Mouse (Mus musculus) spleen, embryonic (tissue): ENCODE results near the gene Tdg.
"Not testable (repeated sequence)": the region's sequence is repeated elsewhere in the genome, so short reads cannot be mapped to it uniquely, and the experiment has no call there.

Experiments
- CTCF ChIA-PET: fragments of 350-600 bp; sonication (Branson Sonifier 250); formaldehyde crosslinking; loops from one replicate; lab custom pipeline; 2022; lab: Charles Lee

Tdg gene

GRCm38 (mm10) chr10:82629586-82630255, at the start of gene Tdg:
Tdg (plus strand) TSS chr10:82629828.
- CTCF ChIA-PET = not testable (repeated sequence)

DNA sequence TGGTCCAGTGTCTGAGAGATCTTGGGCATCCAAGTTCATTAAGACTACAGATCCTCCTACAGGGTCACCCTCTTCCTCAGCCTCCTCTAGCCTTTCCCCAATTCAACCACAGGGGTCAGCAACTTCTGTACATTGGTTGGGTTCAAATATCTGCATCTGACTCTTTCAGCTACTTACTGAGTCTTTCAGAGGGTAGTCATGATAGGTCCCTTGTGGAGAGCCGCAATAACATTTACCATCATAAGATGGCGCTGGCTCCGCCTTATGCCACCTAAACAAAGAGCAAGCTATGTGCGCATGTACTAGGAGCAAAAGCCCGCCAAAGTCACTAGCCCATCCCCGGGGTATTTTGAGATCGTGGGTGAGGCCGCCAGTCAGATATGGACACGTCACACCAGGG, 40.0 kb upstream of the Tdg start:
- CTCF ChIA-PET = not testable (repeated sequence)

DNA sequence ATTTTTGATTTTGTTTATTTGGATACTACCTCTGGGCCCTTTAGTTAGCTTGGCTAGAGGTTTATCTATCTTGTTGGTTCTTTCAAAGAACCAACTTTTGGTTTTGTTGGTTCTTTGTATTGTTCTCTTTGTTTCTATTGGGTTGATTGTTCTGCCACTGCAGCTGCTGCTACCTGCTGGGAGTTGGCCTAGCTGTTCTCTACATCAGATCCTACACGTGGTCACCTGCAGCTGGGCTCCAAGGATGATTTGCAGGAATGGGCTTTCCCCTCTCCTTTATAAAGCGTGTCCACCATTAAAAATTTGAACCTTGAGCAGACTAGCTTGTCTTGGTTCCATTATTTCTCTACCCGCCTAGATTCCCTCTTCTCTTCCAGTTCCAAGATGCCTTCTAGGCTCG, 35.2 kb upstream of the Tdg start:
- CTCF ChIA-PET = not testable (repeated sequence)

GRCm38 (mm10) chr10:82622235-82622634, 7.4 kb upstream of the Tdg start:
- CTCF ChIA-PET = no interaction called here

- CTCF ChIA-PET = interaction anchor here (0.6 kb wide), 1 partner anchor 129 kb away, joined by 5 read pairs; no protein-coding TSS in a partner anchor
Observed at GRCm38 (mm10) chr10:82622671-82623552, 6.7 kb upstream of the Tdg start, which contains the start of gene 1190007I07Rik. 1190007I07Rik (minus strand) TSS chr10:82623228.

GRCm38 (mm10) chr10:82623553-82623932, 6.1 kb upstream of the Tdg start:
- CTCF ChIA-PET = interaction anchor here (0.6 kb wide), 1 partner anchor 128 kb away, joined by 5 read pairs; no protein-coding TSS in a partner anchor

DNA sequence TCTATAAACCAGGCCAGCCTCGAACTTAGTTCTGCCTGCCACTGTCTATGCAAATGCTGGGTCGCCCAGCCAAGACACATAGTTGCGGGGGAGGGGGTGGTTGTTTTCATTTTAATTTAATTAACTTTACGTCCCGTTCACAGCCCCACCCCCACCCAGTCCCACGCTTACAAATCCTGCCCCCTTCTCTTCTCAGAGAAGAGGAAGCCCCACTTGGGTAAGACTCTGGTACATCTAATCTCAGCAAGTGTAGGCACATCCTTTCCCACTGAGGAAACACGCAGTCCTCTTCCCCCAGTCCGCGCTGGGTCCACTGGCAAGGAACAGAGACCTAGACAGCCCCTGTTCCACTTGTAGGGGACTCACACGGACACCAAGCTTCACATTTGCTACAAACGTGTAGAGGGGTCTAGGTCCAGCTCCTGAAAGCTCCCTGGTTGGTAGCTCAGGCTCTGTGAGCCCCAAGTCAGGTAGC, 480 bp upstream of the Tdg start:
- CTCF ChIA-PET = no interaction called here

- CTCF ChIA-PET = no interaction called here
Observed at GRCm38 (mm10) chr10:82630497-82630896, 869 bp downstream of the Tdg start.

DNA sequence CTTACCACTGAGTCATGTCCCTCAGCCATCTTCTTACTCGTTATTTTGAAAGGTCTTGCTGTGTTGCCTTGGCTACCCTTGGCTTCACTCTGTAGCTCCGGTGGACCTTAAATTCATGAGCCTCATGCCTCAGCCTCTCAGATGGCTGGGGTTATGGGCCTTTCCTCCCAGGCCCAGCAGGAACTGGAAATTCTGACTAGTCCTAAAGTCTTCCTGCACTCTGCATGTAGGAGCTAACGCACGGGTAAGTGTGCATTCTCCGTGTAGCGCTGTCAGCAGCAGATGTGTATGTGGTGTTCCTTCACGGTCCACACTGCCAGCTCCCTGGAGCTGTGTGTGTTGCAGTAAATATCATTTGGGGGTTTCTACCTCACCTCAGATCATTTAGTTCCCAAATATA, 1.5 kb downstream of the Tdg start:
- CTCF ChIA-PET = no interaction called here

DNA sequence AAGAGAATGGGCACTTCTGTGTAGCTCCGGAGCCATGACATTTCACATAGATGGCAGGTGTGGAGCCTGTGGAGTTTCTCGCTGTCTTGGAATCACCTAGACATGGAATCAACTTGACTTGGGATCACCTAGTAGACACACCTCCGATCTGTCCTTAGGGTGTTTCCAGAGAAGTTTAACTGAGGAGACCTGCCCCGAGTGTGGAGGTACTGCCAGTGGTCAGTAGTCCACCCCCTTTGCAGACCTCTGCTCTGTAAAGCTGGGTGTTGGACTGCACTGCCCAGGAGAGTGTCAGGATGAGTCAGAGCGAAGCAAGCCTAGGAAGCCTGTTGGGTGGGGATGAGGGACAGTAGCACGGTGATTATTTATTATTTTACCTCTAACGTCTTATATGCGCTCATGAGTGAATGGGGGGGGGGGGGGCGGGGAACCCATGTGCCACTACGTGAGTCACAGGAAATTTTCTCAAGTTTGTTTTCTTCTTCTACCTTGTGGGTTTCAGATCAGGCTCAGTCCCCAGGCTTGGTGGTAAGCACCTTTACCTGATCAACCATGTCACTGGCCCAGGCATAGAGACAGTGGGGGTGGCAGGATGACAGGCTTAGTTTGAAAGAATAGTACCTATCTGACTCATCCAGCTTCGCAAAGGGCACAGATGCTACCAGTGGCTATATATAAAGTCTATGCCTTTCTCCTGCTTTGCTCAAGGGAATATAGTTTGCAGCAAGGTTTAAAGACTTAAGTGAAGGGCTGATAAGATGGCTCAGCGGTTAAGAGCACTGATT, 3.1 kb downstream of the Tdg start:
- CTCF ChIA-PET = no interaction called here

DNA sequence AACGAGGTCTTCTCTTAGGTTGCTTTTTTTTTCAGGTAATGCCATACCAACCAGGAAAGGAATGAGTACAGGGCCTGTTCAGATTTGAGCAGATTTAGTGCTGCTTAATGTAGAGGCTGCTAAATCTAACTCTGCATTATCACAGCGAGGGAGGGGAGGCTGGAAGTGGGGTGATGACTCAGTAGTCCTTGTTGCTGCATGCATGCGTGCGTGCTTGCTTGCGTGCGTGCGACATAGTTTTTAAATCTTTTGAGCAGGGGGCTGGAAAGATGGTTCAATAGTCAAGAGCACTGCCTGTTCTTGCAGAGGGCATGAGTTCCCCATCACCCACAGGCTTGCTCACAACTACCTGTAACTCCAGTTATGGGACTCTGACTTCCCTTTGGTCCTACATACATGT, 4.7 kb downstream of the Tdg start:
- CTCF ChIA-PET = no interaction called here

DNA sequence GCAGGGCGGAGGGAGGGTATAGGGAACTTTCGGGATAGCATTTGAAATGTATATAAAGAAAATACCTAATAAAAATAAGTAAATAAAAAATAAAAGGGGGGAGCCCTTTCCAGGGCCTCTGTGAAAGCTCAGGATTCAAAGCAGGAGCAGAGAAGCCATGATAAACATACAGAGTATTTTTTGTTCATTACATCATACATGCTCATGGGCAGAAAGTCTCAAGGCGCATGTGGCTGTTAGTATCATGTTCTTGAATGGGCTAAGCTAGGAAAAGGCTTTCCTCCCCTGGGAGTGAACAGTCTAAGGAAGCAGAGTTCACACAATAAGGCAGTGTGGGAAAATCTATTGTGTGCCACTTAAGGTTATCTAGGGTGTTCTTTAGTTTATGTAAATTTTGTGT, 6.7 kb downstream of the Tdg start:
- CTCF ChIA-PET = no interaction called here

- CTCF ChIA-PET = no interaction called here
Observed at GRCm38 (mm10) chr10:82639032-82639698, 9.5 kb downstream of the Tdg start.

- CTCF ChIA-PET = no interaction called here
Observed at GRCm38 (mm10) chr10:82641481-82641880, 11.9 kb downstream of the Tdg start.

DNA sequence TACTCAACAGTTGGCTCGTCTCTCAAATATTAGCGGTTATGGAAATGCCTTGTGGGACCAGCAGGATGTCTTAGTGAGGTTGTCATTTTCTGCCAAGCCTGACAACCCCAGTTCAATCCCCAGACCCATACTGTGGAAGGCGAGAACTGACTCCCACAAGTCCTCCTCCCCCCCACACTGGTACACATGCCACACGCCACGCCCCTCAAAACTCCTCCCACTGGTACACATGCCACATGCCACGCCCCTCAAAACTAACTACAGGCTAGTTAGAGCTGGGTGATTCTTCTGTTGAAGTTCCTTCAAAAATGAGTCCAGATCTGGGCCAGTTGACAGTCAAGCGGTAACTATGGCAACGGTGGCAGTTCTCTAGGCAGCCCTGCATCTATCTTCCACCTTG, 16.5 kb downstream of the Tdg start:
- CTCF ChIA-PET = no interaction called here

DNA sequence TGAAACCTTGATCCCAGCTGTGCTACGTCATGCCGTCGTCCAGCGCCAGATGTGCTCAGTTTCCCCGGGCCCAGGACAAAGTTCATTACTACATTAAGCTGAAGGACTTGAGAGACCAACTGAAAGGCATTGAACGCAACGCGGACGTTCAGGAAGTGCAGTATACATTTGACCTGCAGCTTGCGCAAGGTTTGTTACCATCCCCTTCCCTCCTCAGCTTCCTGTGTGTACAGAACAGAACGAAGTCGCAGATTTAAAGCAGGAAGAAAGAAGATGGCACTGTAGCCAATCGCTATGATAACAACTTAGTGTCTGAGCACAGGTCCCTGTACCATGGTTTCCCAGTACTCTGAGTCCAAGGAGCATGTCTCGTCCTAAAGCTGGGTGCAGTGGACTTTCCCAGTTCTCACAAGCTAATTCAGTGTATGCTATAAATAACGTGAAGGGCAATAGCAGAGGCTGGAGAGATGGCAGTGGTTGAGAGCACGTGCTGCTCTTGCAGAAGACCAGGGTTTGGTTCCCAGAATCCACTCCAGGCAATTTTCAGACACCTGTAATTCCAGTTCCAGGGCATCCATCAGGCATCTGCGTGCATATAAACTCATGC, 17.7 kb downstream of the Tdg start:
- CTCF ChIA-PET = no interaction called here

GRCm38 (mm10) chr10:82651221-82651620, 21.6 kb downstream of the Tdg start:
- CTCF ChIA-PET = interaction anchor here (0.9 kb wide), 1 partner anchor 705 kb away, joined by 3 read pairs; no protein-coding TSS in a partner anchor

- CTCF ChIA-PET = no interaction called here
Observed at GRCm38 (mm10) chr10:82652625-82653024, 23.0 kb downstream of the Tdg start.

DNA sequence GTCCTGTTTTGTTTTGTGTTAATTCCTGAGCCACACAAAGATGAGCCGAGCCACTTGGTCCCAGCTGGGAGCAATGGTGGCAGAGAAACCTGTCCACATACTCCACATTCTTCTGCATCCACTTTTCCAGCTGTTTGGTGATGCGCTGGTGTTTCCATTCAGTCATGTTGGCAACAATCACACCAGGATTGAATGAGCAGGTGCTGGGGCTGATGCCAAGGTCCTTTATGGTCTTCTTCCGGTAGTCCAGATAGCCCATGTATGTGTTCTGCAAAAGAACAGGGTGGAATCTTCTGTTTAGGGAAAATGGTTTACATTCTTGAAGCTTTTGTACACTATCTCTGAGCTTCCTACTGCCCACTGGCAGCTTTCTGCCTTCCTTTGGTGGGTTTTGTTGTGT, 25.0 kb downstream of the Tdg start:
- CTCF ChIA-PET = no interaction called here

- CTCF ChIA-PET = no interaction called here
Observed at GRCm38 (mm10) chr10:82661820-82662219, 32.2 kb downstream of the Tdg start.
